7 mouse cellular contexts compared by ENCODE assay signal in the genomic region with DNA sequence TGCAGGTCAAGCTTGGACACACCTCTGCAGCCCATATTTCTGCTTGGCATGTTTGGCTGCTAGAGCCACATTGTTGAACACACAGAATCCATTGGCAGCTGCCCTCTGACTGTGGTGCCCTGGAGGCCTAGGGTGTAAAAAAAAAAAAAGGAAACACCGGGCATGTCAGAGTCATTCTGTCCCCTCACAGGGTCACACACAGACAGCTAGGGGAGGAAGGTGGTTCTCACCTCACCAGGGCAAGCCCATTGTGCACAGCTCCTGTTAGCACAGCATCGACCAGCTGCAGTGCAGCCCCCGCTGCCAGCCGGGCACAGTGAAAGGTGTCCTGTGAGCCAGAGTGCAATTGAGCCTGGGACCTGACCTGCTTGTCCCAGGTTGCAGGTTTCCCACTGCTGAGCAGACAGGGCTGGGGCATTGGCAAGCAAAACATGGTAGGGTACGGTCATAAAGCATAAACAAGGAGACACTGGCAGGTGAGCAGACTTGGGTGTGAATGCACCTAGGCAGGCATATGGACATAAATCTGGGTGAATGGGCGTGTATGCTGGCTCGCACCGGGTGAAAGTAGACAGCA. TPM values are rescaled to one million over a fixed set of nuclear protein-coding genes. Genes with fewer than 3 reads are reported as not detected.
DNase-seq lines count a peak whose midpoint lies in the region; ATAC-seq lines count a peak whose summit lies in the region.

No protein-coding gene starts in this region.

- peak overlapping the region; percentile 87 for H3K9ac ChIP-seq in lung, embryonic 16.5 days (ENCODE audit: low read length)
- H3K9ac ChIP-seq in forebrain, embryonic 14.5 days (ENCODE audit: low read length), result peak overlapping the region; percentile 62
- H3K9ac ChIP-seq in limb, embryonic 15.5 days, result peak overlapping the region; percentile 69
- peak overlapping the region; percentile 87 for H3K9ac ChIP-seq in stomach, embryonic 16.5 days (ENCODE audit: low read length)

- ATAC-seq in lung, embryonic 16.5 days (ENCODE audit: low read depth), result no peak
- no peak for ATAC-seq in forebrain, embryonic 14.5 days
- ATAC-seq in limb, embryonic 15.5 days (ENCODE audit: insufficient number of reproducible peaks, low FRiP score, low TSS enrichment, low read depth), result no peak
- no peak for ATAC-seq in stomach, embryonic 16.5 days (ENCODE audit: insufficient read depth, low FRiP score)

- no peaks in the 10 kb centered on the region for H3K27me3 ChIP-seq in lung, embryonic 16.5 days (ENCODE audit: control insufficient read depth, insufficient read depth, low read depth, low read length)
- H3K27me3 ChIP-seq in forebrain, embryonic 14.5 days (replicated peaks; ENCODE audit: control insufficient read depth, insufficient read depth, low read length), result no peaks in the 10 kb centered on the region
- no peaks in the 10 kb centered on the region for H3K27me3 ChIP-seq in limb, embryonic 15.5 days
- H3K27me3 ChIP-seq in stomach, embryonic 16.5 days (ENCODE audit: control insufficient read depth, insufficient read depth, low read length), result no peaks in the 10 kb centered on the region

- peak overlapping the region; percentile 93 for H3K4me2 ChIP-seq in lung, embryonic 16.5 days (ENCODE audit: low read depth, low read length)
- peak overlapping the region; percentile 75 for H3K4me2 ChIP-seq in forebrain, embryonic 14.5 days (ENCODE audit: low read length)
- H3K4me2 ChIP-seq in limb, embryonic 15.5 days, result peak overlapping the region; percentile 91
- peak overlapping the region; percentile 95 for H3K4me2 ChIP-seq in stomach, embryonic 16.5 days (ENCODE audit: low read depth, low read length)

- WGBS in lung, embryonic 16.5 days, result 84% methylated on average over 8 of the region's 8 CpGs
- 83% methylated on average over 8 of the region's 8 CpGs for WGBS in forebrain, embryonic 14.5 days
- 77% methylated on average over 8 of the region's 8 CpGs for WGBS in limb, embryonic 15.5 days
- 72% methylated on average over 8 of the region's 8 CpGs for WGBS in stomach, embryonic 16.5 days

- H3K27ac ChIP-seq in lung, embryonic 16.5 days (ENCODE audit: low read length), result no peak overlapping the region
- H3K27ac ChIP-seq in forebrain, embryonic 14.5 days (ENCODE audit: low read depth, low read length), result no peak overlapping the region
- H3K27ac ChIP-seq in limb, embryonic 15.5 days, result no peak overlapping the region
- H3K27ac ChIP-seq in stomach, embryonic 16.5 days (ENCODE audit: low read length), result no peak overlapping the region

- peak overlapping the region; percentile 78 for H3K4me3 ChIP-seq in lung, embryonic 16.5 days (ENCODE audit: low read length)
- H3K4me3 ChIP-seq in forebrain, embryonic 14.5 days (ENCODE audit: low read depth, low read length), result peak overlapping the region; percentile 49
- H3K4me3 ChIP-seq in limb, embryonic 15.5 days, result peak overlapping the region; percentile 64
- peak overlapping the region; percentile 76 for H3K4me3 ChIP-seq in stomach, embryonic 16.5 days (replicated peaks; ENCODE audit: low read length)

- peaks cover 19% of the 10 kb centered on the region for H3K4me1 ChIP-seq in lung, embryonic 16.5 days (replicated peaks; ENCODE audit: control insufficient read depth, insufficient read depth, low read length)
- peaks cover 16% of the 10 kb centered on the region for H3K4me1 ChIP-seq in forebrain, embryonic 14.5 days (ENCODE audit: control insufficient read depth, insufficient read depth, low read length)
- peaks cover 30% of the 10 kb centered on the region for H3K4me1 ChIP-seq in limb, embryonic 15.5 days
- peaks cover 25% of the 10 kb centered on the region for H3K4me1 ChIP-seq in stomach, embryonic 16.5 days (ENCODE audit: control insufficient read depth, insufficient read depth, low read length)

- DNase-seq in lung, adult 18-20 months, result no peak
- no peak for DNase-seq in forebrain, embryonic 14.5 days (ENCODE audit: low spot score)
- DNase-seq in cerebellum, postnatal 4 days (ENCODE audit: low spot score in 2 of 2), result no peak
- no peak for DNase-seq in layer of hippocampus, adult 18-20 months (ENCODE audit: low spot score in 2 of 2)

- H3K9me3 ChIP-seq in lung, embryonic 16.5 days (ENCODE audit: control insufficient read depth, low read length), result no peaks in the 10 kb centered on the region
- H3K9me3 ChIP-seq in forebrain, embryonic 14.5 days (replicated peaks; ENCODE audit: control insufficient read depth, low read length), result no peaks in the 10 kb centered on the region
- no peaks in the 10 kb centered on the region for H3K9me3 ChIP-seq in limb, embryonic 15.5 days
- H3K9me3 ChIP-seq in stomach, embryonic 16.5 days (replicated peaks; ENCODE audit: control insufficient read depth, low read length), result no peaks in the 10 kb centered on the region

- 0 out of 2 replicates have a peak, but pooled peaks cover 2% of the 10 kb centered on the region for H3K36me3 ChIP-seq in lung, embryonic 16.5 days (ENCODE audit: control insufficient read depth, insufficient read depth, low read length)
- 0 out of 2 replicates have a peak, but pooled peaks cover 8% of the 10 kb centered on the region for H3K36me3 ChIP-seq in forebrain, embryonic 14.5 days (ENCODE audit: control insufficient read depth, insufficient read depth, low read length)
- H3K36me3 ChIP-seq in limb, embryonic 15.5 days, result peaks cover 9% of the 10 kb centered on the region; the same call in 1 of the 2 replicates
- H3K36me3 ChIP-seq in stomach, embryonic 16.5 days (ENCODE audit: control insufficient read depth, insufficient read depth, low read length), result no peaks in the 10 kb centered on the region

RNA-seq across cellular contexts. Expression of a gene that starts 1.0 kb away (rescaled TPM):
- polyA plus RNA-seq in lung, embryonic 16.5 days (2015; fragmentation: Nextera tagmentation; extraction: Ambion mirVana), result 22.0 and 23.4 TPM in 2 replicates
- polyA plus RNA-seq in forebrain, embryonic 14.5 days (2014; fragmentation: Nextera tagmentation; extraction: Ambion mirVana), result 18.4 and 25.4 TPM in 2 replicates
- polyA plus RNA-seq in limb, embryonic 15.5 days (2015; fragmentation: Nextera tagmentation; extraction: Ambion mirVana), result 22.4 and 23.4 TPM in 2 replicates
- polyA plus RNA-seq in stomach, embryonic 16.5 days (2015; fragmentation: Nextera tagmentation; extraction: Ambion mirVana), result 23.7 and 26.0 TPM in 2 replicates
- total RNA-seq in layer of hippocampus, adult 18-20 months (2021), result 10 to 100 TPM; 12.4 to 12.5 TPM

RNA-seq across cellular contexts. Expression of a gene that starts 4.5 kb away (rescaled TPM):
- 15.5 and 15.7 TPM in 2 replicates for polyA plus RNA-seq in lung, embryonic 16.5 days (2015; fragmentation: Nextera tagmentation; extraction: Ambion mirVana)
- polyA plus RNA-seq in forebrain, embryonic 14.5 days (2014; fragmentation: Nextera tagmentation; extraction: Ambion mirVana), result 15.9 and 17.0 TPM in 2 replicates
- polyA plus RNA-seq in limb, embryonic 15.5 days (2015; fragmentation: Nextera tagmentation; extraction: Ambion mirVana), result 12.6 and 12.7 TPM in 2 replicates
- 13.2 and 13.5 TPM in 2 replicates for polyA plus RNA-seq in stomach, embryonic 16.5 days (2015; fragmentation: Nextera tagmentation; extraction: Ambion mirVana)
- 10 to 100 TPM; 29.5 to 30.4 TPM for total RNA-seq in layer of hippocampus, adult 18-20 months (2021)

RNA-seq across cellular contexts. Expression of a gene that starts 13.1 kb away (rescaled TPM):
- polyA plus RNA-seq in lung, embryonic 16.5 days (2015; fragmentation: Nextera tagmentation; extraction: Ambion mirVana), result 12.2 and 13.9 TPM in 2 replicates
- 4.8 and 5.1 TPM in 2 replicates for polyA plus RNA-seq in forebrain, embryonic 14.5 days (2014; fragmentation: Nextera tagmentation; extraction: Ambion mirVana)
- polyA plus RNA-seq in limb, embryonic 15.5 days (2015; fragmentation: Nextera tagmentation; extraction: Ambion mirVana), result 7.1 and 15.4 TPM in 2 replicates
- 3.6 and 6.0 TPM in 2 replicates for polyA plus RNA-seq in stomach, embryonic 16.5 days (2015; fragmentation: Nextera tagmentation; extraction: Ambion mirVana)
- total RNA-seq in layer of hippocampus, adult 18-20 months (2021), result 1 to 10 TPM; 4.8 to 5.4 TPM

RNA-seq across cellular contexts. Expression of a gene that starts 22.0 kb away (rescaled TPM):
- 9.6 and 10.3 TPM in 2 replicates for polyA plus RNA-seq in lung, embryonic 16.5 days (2015; fragmentation: Nextera tagmentation; extraction: Ambion mirVana)
- polyA plus RNA-seq in forebrain, embryonic 14.5 days (2014; fragmentation: Nextera tagmentation; extraction: Ambion mirVana), result 28.1 and 30.1 TPM in 2 replicates
- polyA plus RNA-seq in limb, embryonic 15.5 days (2015; fragmentation: Nextera tagmentation; extraction: Ambion mirVana), result 7.8 and 8.3 TPM in 2 replicates
- polyA plus RNA-seq in stomach, embryonic 16.5 days (2015; fragmentation: Nextera tagmentation; extraction: Ambion mirVana), result 5.1 and 6.0 TPM in 2 replicates
- total RNA-seq in layer of hippocampus, adult 18-20 months (2021), result 10 to 100 TPM; 19.2 to 21.2 TPM

RNA-seq across cellular contexts. Expression of a gene that starts 38.6 kb away (rescaled TPM):
- polyA plus RNA-seq in lung, embryonic 16.5 days (2015; fragmentation: Nextera tagmentation; extraction: Ambion mirVana), result 16.0 and 16.4 TPM in 2 replicates
- polyA plus RNA-seq in forebrain, embryonic 14.5 days (2014; fragmentation: Nextera tagmentation; extraction: Ambion mirVana), result 20.9 and 24.7 TPM in 2 replicates
- 14.4 and 16.9 TPM in 2 replicates for polyA plus RNA-seq in limb, embryonic 15.5 days (2015; fragmentation: Nextera tagmentation; extraction: Ambion mirVana)
- 13.4 and 15.0 TPM in 2 replicates for polyA plus RNA-seq in stomach, embryonic 16.5 days (2015; fragmentation: Nextera tagmentation; extraction: Ambion mirVana)
- total RNA-seq in layer of hippocampus, adult 18-20 months (2021), result 10 to 100 TPM; 19.3 to 21.1 TPM
